Mouse (Mus musculus) neural tube, embryonic 10.5 days (tissue): ENCODE measurements around the gene Gm44973.
"Not testable (repeated sequence)": the region's sequence is repeated elsewhere in the genome, so short reads cannot be mapped to it uniquely, and the experiment has no call there.

ENCODE experiments used
- DNase-seq: peaks from one replicate; pipeline ENCODE4 v3.0.0-alpha.2; 2017; ENCODE audit warnings: low spot score; ENCODE audit errors: extremely low spot score

Gm44973 gene

GRCm38 (mm10) chr7:5016057-5016456 lies 761 bp downstream of the Gm44973 start:
- DNase-seq = no peak

GRCm38 (mm10) chr7:5016920-5017319 lies 1.6 kb downstream of the Gm44973 start:
- DNase-seq = no peak

DNA sequence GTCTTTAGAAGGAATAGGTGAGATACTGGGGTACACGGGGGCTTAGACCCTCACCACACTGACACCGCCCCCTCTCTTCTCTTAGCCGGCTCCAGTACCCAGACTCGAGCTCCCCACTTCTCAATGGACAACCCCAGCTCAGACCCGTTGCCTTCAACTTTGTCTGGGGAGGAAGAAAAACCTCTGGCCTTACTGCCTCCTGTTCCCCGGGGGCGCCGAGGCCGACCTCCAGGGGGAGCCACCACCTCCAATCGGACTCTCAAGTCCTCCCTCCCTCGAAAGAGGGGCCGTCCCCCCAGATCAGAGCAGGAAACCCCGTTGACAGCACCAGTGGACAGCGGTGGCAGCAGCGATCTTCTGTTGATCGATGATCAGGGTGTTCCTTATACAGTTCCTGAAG lies 2.1 kb downstream of the Gm44973 start:
- DNase-seq = no peak

GRCm38 (mm10) chr7:5017931-5018330 lies 2.6 kb downstream of the Gm44973 start:
- no peak for DNase-seq

GRCm38 (mm10) chr7:5019576-5019975 lies 4.3 kb downstream of the Gm44973 start:
- DNase-seq = not testable (repeated sequence)

DNA sequence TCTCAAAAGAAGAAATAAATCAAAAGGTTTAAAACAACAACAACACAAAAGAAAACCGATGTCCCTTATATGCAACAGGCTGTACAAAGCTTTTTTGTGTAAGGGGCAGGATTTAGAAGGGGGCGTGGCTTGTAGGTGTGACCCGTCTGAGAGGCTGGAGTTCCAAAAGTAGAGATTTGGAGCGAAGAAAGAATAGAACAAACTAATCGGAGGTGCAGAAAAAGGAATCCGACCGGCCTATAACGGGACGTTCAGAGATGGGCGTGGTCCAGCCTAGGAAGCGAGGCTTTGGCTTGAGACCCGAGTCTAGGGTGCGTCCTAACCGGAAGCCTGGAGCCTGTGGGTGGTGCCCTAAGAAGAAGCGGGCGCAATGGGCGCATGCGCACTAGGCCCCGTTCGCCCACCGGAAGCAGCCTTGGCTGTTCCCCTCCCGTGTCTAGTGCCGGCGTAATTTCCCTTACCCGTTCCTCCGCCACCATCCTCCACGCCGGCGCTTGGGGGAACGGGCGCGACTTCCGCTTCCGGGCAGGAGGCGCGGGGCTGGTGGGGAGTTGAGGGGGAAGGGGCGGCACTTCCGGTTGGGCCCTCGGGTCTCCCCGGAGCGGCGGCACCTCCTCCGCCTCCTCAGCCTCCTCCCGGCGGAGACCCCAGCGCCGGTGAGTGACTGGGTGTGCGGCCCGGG lies 4.8 kb downstream of the Gm44973 start, which contains the start of the genes Zfp865 and Ccdc106:
Zfp865 (plus strand) TSS at position 377 of the 682 bp plus-strand sequence.
Ccdc106 (plus strand) TSS at position 554 of the 682 bp plus-strand sequence.
- DNase-seq = peak; percentile 99

GRCm38 (mm10) chr7:5020685-5021084 lies 5.4 kb downstream of the Gm44973 start:
- no peak for DNase-seq

DNA sequence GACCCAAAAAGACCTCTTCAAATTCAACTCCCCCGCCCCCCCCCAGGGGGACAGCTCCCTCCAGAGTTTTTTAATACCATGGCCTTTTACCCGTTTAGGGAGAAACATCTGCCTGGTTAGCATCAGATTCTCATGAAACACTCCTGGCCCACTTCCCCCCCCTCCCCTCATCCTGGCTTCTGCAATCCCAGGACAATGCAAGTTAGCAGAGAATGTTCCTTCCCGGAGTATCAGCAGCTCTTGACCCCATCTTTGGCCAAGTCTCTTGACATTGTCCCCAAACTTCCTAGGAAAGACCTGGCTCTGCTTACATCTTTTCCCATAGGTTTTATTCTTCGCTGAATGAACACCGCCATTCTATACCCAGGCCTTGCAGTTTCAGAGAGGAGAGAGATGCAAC lies 5.9 kb downstream of the Gm44973 start:
- DNase-seq = no peak

DNA sequence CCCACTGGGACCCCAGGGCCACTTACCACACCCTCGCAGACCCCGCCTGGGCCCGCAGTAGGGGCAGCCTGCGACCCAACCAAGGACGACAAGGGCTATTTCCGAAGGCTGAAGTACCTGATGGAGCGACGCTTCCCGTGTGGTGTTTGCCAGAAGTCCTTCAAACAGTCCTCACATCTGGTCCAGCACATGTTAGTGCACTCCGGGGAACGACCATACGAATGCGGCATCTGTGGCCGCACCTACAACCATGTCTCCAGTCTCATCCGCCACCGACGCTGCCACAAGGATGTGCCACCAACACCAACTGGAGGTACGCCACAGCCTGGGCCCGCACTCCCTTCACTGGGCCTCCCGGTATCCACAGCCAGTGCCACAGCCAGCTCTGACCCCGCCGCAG lies 14.2 kb downstream of the Gm44973 start:
- DNase-seq = no peak

- no peak for DNase-seq
Measured at GRCm38 (mm10) chr7:5029946-5030345, 14.7 kb downstream of the Gm44973 start.

DNA sequence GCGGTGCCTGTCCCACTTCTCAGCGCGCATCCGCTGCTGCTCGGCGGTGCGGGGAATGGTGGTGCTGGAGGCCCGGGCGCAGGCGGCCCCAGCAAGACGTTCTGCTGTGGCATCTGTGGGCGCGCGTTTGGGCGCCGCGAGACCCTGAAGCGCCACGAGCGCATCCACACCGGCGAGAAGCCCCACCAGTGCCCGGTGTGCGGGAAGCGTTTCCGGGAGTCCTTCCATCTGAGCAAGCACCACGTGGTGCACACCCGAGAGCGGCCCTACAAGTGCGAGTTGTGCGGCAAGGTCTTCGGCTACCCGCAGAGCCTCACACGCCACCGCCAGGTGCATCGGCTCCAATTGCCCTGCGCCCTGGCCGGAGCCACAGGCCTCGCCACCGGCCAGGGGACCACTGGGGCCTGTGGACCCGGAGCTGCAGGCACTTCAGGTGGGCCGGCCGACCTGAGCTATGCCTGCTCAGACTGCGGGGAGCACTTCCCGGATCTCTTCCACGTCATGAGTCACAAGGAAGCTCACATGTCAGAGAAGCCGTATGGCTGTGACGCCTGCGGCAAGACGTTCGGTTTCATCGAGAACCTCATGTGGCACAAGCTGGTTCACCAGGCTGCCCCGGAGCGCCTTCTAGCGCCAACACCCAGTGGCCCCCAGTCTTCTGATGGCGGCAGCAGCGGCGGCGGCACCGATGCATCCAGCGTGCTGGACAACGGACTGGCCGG lies 15.4 kb downstream of the Gm44973 start:
- DNase-seq = no peak

- no peak for DNase-seq
Measured at GRCm38 (mm10) chr7:5031496-5031895, 16.2 kb downstream of the Gm44973 start.

DNA sequence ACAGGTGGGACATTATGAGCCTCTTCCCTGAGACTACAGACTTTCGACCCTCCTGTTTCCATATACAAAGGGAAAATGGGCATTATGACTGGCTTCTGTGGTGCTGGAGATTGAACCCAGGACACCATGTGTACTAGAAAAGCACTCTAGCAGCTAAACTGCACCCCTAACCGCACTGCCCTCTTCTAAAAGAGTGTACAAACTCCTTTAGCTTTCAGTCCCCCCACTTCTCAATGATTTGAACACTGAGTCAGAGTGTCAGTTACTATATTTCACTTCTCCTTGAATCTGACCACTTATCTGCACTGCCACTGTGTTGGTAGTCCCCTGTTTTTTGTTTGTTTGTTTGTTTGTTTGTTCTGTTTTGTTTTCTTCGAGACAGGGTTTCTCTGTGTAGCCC lies 18.5 kb downstream of the Gm44973 start, which contains the start of gene 4632433K11Rik:
4632433K11Rik (plus strand) TSS at position 301 of the 400 bp plus-strand sequence.
- no peak for DNase-seq

- no peak for DNase-seq
Measured at GRCm38 (mm10) chr7:5035628-5036027, 20.3 kb downstream of the Gm44973 start.

- DNase-seq = no peak
Measured at GRCm38 (mm10) chr7:5036136-5036535, 20.8 kb downstream of the Gm44973 start.

DNA sequence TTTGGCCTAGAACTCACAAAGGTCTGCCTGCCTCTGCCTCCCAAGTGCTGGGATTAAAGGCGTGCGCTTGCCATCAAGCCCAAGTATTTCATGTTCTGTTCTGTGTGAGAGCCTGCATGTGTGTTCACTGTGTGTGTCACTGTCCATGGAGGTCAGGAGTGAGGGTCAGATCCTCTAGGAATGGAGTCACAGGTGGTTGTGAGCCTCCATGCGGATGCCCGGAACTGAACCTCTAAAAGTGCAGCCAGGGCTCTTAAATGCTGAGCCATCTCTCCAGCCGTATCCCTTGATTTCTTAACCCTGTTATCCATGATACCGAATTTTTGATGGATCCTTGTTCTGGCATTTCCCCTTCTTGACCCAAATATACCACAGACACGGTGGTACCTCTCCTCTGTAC lies 21.7 kb downstream of the Gm44973 start:
- DNase-seq = no peak

DNA sequence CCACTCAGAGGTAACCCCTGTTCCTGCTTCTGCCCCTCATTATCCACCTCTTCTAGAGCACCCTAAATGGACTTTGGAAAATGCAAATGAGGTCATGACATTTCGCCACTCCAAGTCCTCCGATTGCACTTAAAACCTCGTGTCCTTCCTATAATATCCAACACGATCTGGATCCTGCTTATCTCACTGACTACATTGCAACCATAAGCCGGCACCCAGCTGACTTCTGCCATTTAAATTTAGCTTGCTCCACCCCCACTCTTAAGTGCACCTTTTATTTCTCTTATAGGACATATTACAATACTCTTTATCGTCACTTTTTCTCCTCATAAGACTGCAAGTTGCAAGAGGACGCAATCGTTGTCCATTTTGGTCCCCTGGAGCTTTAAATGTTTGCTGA lies 22.2 kb downstream of the Gm44973 start:
- DNase-seq = no peak

- DNase-seq = peak; percentile 94
Measured at GRCm38 (mm10) chr7:5038109-5038732, 22.9 kb downstream of the Gm44973 start, which contains the start of gene Zfp784. TSS of gene Zfp784 (minus strand) at chr7:5038446.

DNA sequence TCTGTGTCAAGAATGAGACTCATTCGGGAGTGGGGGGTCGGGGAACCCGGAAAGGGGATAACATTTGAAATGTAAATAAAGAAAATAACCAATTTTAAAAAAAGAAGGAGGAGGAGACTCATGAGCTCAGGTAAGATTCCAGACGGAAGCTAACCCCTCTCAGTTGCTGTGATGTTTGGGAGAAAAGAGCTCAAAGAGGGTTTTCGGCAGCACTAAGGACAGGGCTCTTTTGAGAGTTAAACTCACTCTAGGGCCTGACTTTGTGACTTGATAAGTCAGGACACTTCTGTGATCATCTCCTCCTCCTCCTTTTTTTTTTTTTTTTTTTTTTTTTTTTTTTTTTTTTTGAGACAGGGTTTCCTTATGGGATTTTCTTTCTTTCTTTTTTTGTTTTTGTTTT lies 23.6 kb downstream of the Gm44973 start:
- DNase-seq = no peak

DNA sequence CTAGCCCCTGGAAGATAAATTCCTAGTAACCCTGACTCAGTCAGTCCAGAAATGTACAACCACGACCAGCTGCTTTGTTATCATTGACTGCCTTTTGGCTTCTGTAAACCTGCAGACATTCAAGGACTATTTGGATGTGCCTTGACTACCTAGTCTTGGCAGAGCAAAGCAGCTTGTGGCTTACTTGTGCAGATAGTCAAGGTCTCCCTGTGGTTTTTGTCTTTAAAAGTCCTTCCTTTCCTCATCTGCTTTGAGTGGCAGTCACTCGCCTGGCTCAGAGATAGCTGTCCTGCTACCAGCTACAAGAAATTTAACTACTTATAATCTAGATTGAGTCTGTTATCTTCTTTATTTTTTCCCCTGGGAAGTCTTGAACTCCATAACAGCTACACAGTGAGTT lies 29.7 kb downstream of the Gm44973 start:
- DNase-seq = no peak

DNA sequence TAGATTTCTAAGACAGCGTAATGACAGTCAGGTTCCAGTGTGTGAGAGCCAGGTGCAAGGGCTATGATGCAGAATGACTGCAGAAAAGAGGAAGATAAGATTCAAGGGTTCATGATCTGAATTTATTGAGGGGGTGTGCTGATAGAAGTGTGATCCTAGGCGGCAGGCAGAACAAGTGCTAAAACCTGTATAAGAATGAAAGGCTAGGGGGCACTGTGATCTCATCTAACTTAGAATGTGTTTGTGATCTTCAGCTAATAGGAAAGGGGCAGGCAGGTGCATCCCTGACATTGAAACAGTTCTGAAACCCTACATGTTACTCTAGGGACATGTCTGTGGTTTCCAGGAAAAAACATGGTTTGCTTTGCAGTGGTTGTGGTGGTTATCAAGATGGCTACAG lies 30.8 kb downstream of the Gm44973 start:
- DNase-seq = no peak

DNA sequence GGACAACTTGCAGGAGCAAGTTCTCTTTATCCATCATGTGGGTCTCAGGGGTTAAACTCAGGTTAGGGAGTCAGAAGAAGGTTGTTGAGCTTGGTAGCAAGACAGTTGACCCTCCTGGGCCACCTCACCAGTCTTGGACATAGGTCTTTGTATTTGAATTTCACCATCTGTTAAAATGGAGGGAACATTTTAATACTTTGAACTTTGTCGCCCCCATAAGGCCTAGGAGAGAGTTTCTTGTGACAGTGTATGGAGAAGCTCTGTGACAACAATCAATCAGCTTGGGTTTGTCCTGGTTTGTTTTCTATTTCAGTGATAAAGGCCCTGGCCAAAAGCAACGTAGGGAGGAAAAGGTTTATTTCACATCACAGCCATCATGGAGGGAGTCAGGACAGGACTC lies 32.0 kb downstream of the Gm44973 start:
- DNase-seq = no peak
